Mouse (Mus musculus) heart, embryonic 14.5 days (tissue): ENCODE data around the gene Zbtb20. TPM values are rescaled to one million over a fixed set of nuclear protein-coding genes. Genes with fewer than 3 reads are reported as not detected.

ENCODE experiments used
- ATAC-seq: fragments of 200-750 bp; cut with Nextera tagmentation; 2 replicates; pipeline ENCODE4 v1.8.0; 2017; ENCODE audit warnings: low read depth, moderate TSS enrichment; ENCODE audit not compliant: insufficient number of reproducible peaks, insufficient read depth, low FRiP score
- H3K27ac ChIP-seq, 2 experiments: fragments of 200-500 bp in 1 of 2; fragments of 300-500 bp in 1 of 2; sonication (generic) in 1 of 2; replicated peaks in 1 of 2; 2 replicates each; pipeline ENCODE4 v1.5.1; 2012 to 2014; ENCODE audit warnings: low read depth in 2 of 2, low read length in 2 of 2, control low read depth in 1 of 2, mild to moderate bottlenecking in 1 of 2, mixed read lengths in 1 of 2; ENCODE audit not compliant: control insufficient read depth in 1 of 2, insufficient read depth in 1 of 2
- H3K27me3 ChIP-seq: fragments of 300-500 bp; sonication (generic); 2 replicates; pipeline ENCODE4 v1.6.1; 2014; ENCODE audit warnings: mild to moderate bottlenecking, low read length, control low read depth; ENCODE audit not compliant: control insufficient read depth, insufficient read depth
- H3K36me3 ChIP-seq: fragments of 300-500 bp; sonication (generic); 2 replicates; pipeline ENCODE4 v1.6.1; 2014; ENCODE audit warnings: mild to moderate bottlenecking, control low read depth, low read length, mixed read lengths; ENCODE audit not compliant: control insufficient read depth, insufficient read depth
- H3K4me1 ChIP-seq, 2 experiments: fragments of 200-500 bp in 1 of 2; fragments of 300-500 bp in 1 of 2; sonication (generic) in 1 of 2; 2 replicates each; pipeline ENCODE4 v1.6.1; 2012 to 2014; ENCODE audit warnings: low read length in 2 of 2, control low read depth in 1 of 2, mixed read lengths in 1 of 2; ENCODE audit not compliant: control insufficient read depth in 2 of 2, insufficient read depth in 2 of 2
- H3K4me2 ChIP-seq: fragments of 300-500 bp; sonication (generic); 2 replicates; pipeline ENCODE4 v1.6.1; 2014; ENCODE audit warnings: mild to moderate bottlenecking, low read length
- H3K4me3 ChIP-seq, 2 experiments: fragments of 200-500 bp in 1 of 2; fragments of 300-500 bp in 1 of 2; sonication (generic) in 1 of 2; 2 replicates each; pipeline ENCODE4 v1.5.1; 2012 to 2014; ENCODE audit warnings: low read length in 2 of 2, mild to moderate bottlenecking in 2 of 2, control low read depth in 1 of 2, low read depth in 1 of 2, moderate library complexity in 1 of 2; ENCODE audit not compliant: control insufficient read depth in 1 of 2, insufficient read depth in 1 of 2
- H3K9ac ChIP-seq: fragments of 300-500 bp; sonication (generic); 2 replicates; pipeline ENCODE4 v1.6.1; 2014; ENCODE audit warnings: mild to moderate bottlenecking, low read length
- H3K9me3 ChIP-seq: fragments of 300-500 bp; sonication (generic); 2 replicates; pipeline ENCODE4 v1.6.1; 2016; ENCODE audit warnings: low read length, control low read depth; ENCODE audit not compliant: control insufficient read depth
- WGBS: fragments of 180-500 bp; shearing (Covaris S2); extraction: QIAGEN DNeasy Blood & Tissue Kit; methylation state at CpG from one replicate; pipeline ENCODE4 v1.1.7; 2014; 5-methylcytosine and 5-hydroxymethylcytosine counted together
- polyA plus RNA-seq: library from polyadenylated mRNA; unstranded; fragments of >200 nt; fragmentation: Nextera tagmentation; extraction: Ambion mirVana; gene quantifications from 2 replicates; pipeline ENCODE4 v1.2.1, GENCODE M21; 2014

The Zbtb20 gene
- polyA plus RNA-seq, 1 experiment from 2014 or later = 50.3 TPM

DNA sequence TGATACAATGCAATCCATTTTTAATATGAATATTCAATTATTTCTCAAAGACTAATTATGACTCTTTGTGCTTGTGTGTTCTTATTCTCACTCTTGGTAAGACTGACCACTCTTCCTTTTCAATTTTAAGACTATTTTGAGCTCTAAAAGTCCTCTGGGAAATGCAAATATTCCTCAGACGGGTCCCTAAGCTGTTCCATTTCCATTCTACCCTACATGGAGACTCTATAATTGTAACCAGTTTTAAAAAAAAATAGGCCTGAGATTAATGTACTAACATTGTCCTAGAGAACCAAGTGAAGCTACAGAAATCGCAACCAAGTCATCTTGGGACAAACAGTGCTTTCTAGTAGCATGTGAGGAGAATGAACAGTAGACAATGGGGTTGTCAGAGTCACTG lies 777.6 kb downstream of the Zbtb20 start:
- Histone ChIP-seq H3K27me3 (no peaks in the 10 kb centered on the region), H3K36me3 (no peaks in the 10 kb centered on the region), H3K9ac (no peak overlapping the region), H3K27ac (no peak overlapping the region), H3K4me2 (no peak overlapping the region), H3K9me3 (no peaks in the 10 kb centered on the region), H3K4me1 (no peaks in the 10 kb centered on the region), H3K4me3 (no peak overlapping the region)
- 69% methylated on average over 2 of the region's 2 CpGs for WGBS
- ATAC-seq = no peak

DNA sequence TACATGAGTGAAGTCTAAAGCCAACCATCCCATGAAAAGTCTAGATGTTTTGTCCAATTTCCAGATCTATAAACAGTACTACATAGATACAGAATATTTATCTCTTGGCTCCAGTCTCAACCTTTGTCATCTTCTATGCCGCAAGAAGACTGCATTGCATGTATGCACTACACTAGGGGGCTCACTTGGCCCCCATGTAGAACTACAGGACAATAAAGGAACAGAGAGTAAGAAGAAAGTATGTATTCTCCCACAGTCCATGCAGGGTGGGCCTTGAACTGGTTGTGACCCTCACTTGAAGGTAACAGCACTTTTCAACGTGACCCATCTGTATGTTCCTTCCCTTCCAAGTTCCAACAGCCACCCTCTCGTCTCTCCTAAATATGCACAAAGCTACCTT lies 778.6 kb downstream of the Zbtb20 start:
- no peak overlapping the region for H3K9ac ChIP-seq

DNA sequence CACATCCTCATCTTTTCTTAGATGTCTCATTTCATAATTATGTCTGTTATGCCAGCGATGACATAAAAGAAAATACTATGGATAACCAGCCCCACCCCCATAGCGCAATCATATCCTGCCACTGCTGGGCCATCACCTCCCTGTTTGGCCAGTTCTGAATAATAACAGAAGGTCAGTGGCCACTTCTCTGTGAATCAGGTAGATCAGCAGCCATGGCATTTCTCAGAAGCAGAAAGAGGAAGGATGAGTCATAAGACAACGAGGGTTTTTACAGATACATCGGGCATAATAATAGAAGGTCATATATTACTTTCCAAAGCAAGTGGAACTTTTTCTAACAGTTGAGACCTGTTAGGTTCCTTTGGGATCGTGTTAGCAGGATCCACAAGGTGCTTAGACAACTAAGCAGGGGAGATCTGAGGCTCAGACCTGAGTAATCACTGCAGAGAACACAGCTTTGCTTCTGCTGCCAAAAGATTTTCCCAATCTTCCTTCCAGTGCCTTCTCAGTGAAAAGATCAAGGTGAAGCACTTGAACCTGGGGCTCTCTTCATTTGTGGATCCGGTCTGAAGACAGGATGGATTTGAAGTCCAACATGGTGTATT lies 779.6 kb downstream of the Zbtb20 start:
- no peaks in the 10 kb centered on the region for H3K36me3 ChIP-seq
- H3K4me3 ChIP-seq = no peak overlapping the region
- H3K4me2 ChIP-seq = no peak overlapping the region
- no peak overlapping the region for H3K27ac ChIP-seq
- H3K27me3 ChIP-seq = no peaks in the 10 kb centered on the region
- no peaks in the 10 kb centered on the region for H3K9me3 ChIP-seq
- no peak for ATAC-seq
- H3K4me1 ChIP-seq = no peaks in the 10 kb centered on the region
- 73% methylated on average over 6 of the region's 6 CpGs for WGBS
- H3K9ac ChIP-seq = no peak overlapping the region

More for the DNA sequence above, 778.6 kb downstream of the Zbtb20 start:
- Histone ChIP-seq H3K4me2 (no peak overlapping the region), H3K4me1 (no peaks in the 10 kb centered on the region), H3K4me3 (no peak overlapping the region), H3K27ac (no peak overlapping the region), H3K36me3 (no peaks in the 10 kb centered on the region), H3K27me3 (no peaks in the 10 kb centered on the region), H3K9me3 (no peaks in the 10 kb centered on the region)
- 76% methylated on average over 3 of the region's 3 CpGs for WGBS
- no peak for ATAC-seq

DNA sequence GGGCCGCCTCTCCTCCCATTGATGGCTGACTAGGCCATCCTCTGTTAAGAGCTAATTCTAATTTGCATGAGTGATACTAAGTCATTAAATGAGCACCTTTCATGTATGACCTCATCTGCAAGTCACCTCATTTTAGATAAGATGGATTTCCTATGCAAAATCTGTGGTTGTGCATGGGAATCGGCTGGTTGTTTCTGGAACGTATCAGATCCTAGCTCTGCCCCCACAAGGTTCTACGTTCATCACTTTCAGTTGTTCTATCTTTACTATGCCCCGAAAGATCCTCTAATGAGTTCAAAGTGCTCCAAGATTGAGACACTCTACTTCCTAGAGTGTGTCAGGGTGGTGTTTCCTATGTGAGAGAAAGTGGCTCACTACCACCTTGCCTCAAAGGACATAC lies 785.9 kb downstream of the Zbtb20 start:
- 92% methylated on average over 5 of the region's 5 CpGs for WGBS
- Histone ChIP-seq H3K36me3 (no peaks in the 10 kb centered on the region), H3K9ac (no peak overlapping the region), H3K27me3 (no peaks in the 10 kb centered on the region), H3K9me3 (no peaks in the 10 kb centered on the region), H3K4me3 (no peak overlapping the region), H3K4me1 (no peaks in the 10 kb centered on the region), H3K27ac (no peak overlapping the region), H3K4me2 (no peak overlapping the region)
- no peak for ATAC-seq

DNA sequence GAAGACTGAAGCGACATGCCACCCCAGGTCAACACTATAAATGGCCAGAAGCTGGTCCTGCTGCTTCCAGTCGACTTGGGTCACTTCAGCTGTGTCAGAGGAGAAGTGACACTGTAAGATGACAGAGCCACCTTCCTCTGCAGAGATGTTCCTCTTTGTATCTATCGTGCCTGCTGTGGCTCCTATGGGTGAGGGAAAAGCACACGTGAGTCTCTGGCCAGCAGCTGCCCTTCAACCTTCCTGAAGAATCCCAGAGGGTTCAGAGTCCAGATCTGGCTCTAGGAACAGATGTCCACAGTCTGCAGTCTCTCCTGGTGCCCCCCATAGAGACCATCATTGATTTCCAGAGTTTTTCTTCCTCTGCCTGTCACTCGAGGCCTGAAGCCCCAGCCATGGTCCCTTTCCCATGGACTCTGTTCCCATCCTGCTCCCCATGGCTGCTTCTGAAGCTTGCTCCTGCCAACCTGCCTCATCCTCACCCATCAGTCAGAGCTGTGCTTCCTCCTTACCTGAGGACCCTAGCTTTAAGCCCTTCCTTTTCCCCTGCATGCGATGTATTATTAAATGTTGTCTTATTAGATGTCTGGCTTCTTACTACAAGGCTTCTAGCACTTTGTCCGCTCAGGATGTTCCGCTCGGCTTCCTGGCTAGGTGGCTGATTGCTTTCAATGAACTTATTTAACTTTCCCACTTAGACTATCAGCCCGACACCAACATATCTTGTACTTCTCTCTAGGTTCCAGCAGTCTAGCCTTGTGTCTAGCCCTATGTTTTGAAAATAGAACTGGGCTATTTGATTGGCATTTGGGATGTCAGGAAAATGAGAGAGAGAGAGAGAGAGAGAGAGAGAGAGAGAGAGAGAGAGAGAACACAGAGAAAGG lies 786.7 kb downstream of the Zbtb20 start:
- no peak for ATAC-seq
- 75% methylated on average over 10 of the region's 10 CpGs for WGBS
- H3K36me3 ChIP-seq = no peaks in the 10 kb centered on the region
- H3K4me2 ChIP-seq = no peak overlapping the region
- no peaks in the 10 kb centered on the region for H3K9me3 ChIP-seq
- H3K9ac ChIP-seq = no peak overlapping the region
- H3K4me1 ChIP-seq = no peaks in the 10 kb centered on the region
- H3K4me3 ChIP-seq = no peak overlapping the region
- H3K27ac ChIP-seq = no peak overlapping the region
- no peaks in the 10 kb centered on the region for H3K27me3 ChIP-seq

DNA sequence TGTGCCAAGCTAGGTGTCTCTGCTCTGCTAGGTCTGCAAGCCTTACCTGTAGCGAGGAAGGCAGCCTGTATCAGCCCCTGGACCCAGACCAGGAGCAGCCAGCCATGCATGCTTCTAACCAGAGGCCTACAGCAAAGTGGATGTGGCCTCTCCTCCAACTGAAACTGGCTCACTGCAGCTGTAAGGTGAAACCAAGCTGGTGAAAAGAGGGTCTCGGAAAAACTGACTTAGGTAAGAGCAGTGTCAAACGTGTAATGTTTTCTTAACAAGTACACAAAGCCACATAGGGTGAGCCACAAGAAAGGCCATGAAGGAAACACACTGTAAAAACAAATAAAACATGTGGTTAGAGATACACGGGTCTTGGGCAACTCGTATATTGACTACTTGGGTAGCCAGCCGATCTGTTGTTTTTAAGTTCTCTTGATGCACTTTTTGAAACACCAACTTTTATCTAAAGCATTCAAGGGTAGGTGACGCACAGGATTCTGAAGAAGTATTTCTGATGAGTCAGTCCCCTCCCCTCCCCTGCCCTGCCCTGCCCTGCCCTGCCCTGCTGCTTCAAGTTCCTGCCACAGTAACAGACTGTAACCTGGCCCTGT lies 788.4 kb downstream of the Zbtb20 start, which contains the start of gene Tigit:
TSS of gene Tigit (minus strand) at position 169 of the 602 bp plus-strand sequence.
- no peaks in the 10 kb centered on the region for H3K4me1 ChIP-seq
- no peak within 1 kb of the TSS for H3K27ac ChIP-seq
- H3K27me3 ChIP-seq = no peaks in the 10 kb centered on the region
- H3K36me3 ChIP-seq = no peaks in the 10 kb centered on the region
- H3K9ac ChIP-seq = no peak within 1 kb of the TSS
- H3K9me3 ChIP-seq = no peaks in the 10 kb centered on the region
- no peak within 1 kb of the TSS for H3K4me2 ChIP-seq
- ATAC-seq = no peak
- WGBS = 61% methylated on average over 7 of the region's 7 CpGs
- no peak within 1 kb of the TSS for H3K4me3 ChIP-seq

DNA sequence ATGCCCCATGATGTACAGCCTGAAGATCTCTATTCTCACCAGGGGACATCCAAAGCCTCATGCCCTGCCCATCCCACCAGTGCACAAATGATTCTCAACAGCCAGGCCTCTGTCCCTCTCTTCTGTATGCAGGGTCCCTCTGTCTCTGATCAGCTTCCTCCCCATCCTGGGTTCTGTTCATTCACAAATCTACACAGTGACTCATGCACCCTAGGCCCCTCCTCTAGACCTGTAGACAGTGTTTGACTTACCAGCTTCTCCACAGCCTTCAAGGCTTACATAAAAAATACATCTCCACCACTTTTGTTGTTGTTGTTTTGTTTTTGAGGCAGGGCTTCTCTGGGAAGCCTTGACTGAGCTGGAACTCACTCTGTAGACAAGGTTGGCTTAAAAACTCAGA lies 789.2 kb downstream of the Zbtb20 start:
- no peak overlapping the region for H3K27ac ChIP-seq
- no peaks in the 10 kb centered on the region for H3K36me3 ChIP-seq
- no peaks in the 10 kb centered on the region for H3K27me3 ChIP-seq
- H3K4me1 ChIP-seq = no peaks in the 10 kb centered on the region
- H3K9ac ChIP-seq = no peak overlapping the region
- H3K4me3 ChIP-seq = no peak overlapping the region
- H3K4me2 ChIP-seq = no peak overlapping the region
- no peaks in the 10 kb centered on the region for H3K9me3 ChIP-seq
- no peak for ATAC-seq
